Mouse (Mus musculus): ENCODE measurements around the gene Man1a. TPM values are rescaled to one million over a fixed set of nuclear protein-coding genes. Genes with fewer than 3 reads are reported as not detected.

The Man1a gene
- total and polyA plus RNA-seq, 2 experiments: 45.4 to 161 TPM

- H3K27ac ChIP-seq (replicated peaks; ENCODE audit: insufficient read depth, low read depth, low read length): no peak overlapping the region
- TF ChIP-seq CTCF (IDR thresholded peaks at IDR 0.05; ENCODE audit: low read depth, low read length) (no peak), POLR2A (IDR thresholded peaks at IDR 0.05; ENCODE audit: extremely low read depth, insufficient read depth, low read length) (no peak)
- peaks cover 18% of the 10 kb centered on the region for H3K4me1 ChIP-seq (ENCODE audit: control insufficient read depth, insufficient read depth, low read length)
- H3K27me3 ChIP-seq (ENCODE audit: control insufficient read depth, insufficient read depth, low read length): no peaks in the 10 kb centered on the region
- H3K36me3 ChIP-seq (ENCODE audit: control insufficient read depth, insufficient read depth, low read length): peaks cover 2% of the 10 kb centered on the region; the same call in 1 of the 2 replicates
- H3K4me3 ChIP-seq (ENCODE audit: insufficient read depth, low read depth, low read length): no peak overlapping the region
- DNase-seq (ENCODE audit: extremely low read depth, low read depth, low spot score): no peak
- peaks cover 4% of the 10 kb centered on the region for H3K79me2 ChIP-seq (ENCODE audit: control insufficient read depth, insufficient read depth, low read length)
- H3K9ac ChIP-seq (ENCODE audit: low read depth, low read length): no peak overlapping the region
Observed at GRCm38 (mm10) chr10:53996216-53996615, 80.2 kb downstream of the Man1a start.

GRCm38 (mm10) chr10:53994591-53994990, 81.8 kb downstream of the Man1a start:
- TF ChIP-seq CTCF (IDR thresholded peaks at IDR 0.05; ENCODE audit: low read depth, low read length) (no peak), POLR2A (IDR thresholded peaks at IDR 0.05; ENCODE audit: extremely low read depth, insufficient read depth, low read length) (no peak)

DNA sequence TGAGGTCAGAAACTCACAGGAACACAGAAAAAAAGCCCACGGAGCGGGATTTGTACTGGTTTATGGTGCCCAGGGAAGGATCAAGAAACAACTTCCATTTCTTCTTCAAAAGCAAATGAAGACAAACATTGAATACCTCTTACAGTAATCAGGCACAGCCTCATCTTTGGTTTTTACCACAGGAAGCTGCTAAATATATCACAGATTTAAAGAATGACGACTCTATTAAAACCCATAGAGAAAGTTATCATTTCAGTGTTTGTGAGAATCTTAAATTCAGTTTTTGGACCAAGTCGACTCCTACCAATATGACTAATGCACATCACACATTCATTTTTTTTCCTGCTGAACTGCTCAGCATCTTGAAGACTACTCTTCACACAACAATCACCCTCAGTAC, 86.0 kb downstream of the Man1a start:
- no peak for TF ChIP-seq POLR2A (IDR thresholded peaks at IDR 0.05; ENCODE audit: extremely low read depth, insufficient read depth, low read length)
- no peak for TF ChIP-seq CTCF (IDR thresholded peaks at IDR 0.05; ENCODE audit: low read depth, low read length)
- Histone ChIP-seq H3K27me3 (ENCODE audit: control insufficient read depth, insufficient read depth, low read length) (no peaks in the 10 kb centered on the region), H3K4me3 (ENCODE audit: insufficient read depth, low read depth, low read length) (no peak overlapping the region), H3K4me1 (ENCODE audit: control insufficient read depth, insufficient read depth, low read length) (peaks cover 19% of the 10 kb centered on the region), H3K27ac (replicated peaks; ENCODE audit: insufficient read depth, low read depth, low read length) (no peak overlapping the region), H3K36me3 (ENCODE audit: control insufficient read depth, insufficient read depth, low read length) (peaks cover 5% of the 10 kb centered on the region; the same call in 1 of the 2 replicates), H3K79me2 (ENCODE audit: control insufficient read depth, insufficient read depth, low read length) (peaks cover 4% of the 10 kb centered on the region), H3K9ac (ENCODE audit: low read depth, low read length) (no peak overlapping the region)
- WGBS: 36% methylated on average over 4 of the region's 4 CpGs
- DNase-seq (ENCODE audit: extremely low read depth, low read depth, low spot score): no peak

More at GRCm38 (mm10) chr10:53994591-53994990, 81.8 kb downstream of the Man1a start:
- no peak for DNase-seq (ENCODE audit: extremely low read depth, low read depth, low spot score)
- no peak overlapping the region for H3K9ac ChIP-seq (ENCODE audit: low read depth, low read length)
- H3K27ac ChIP-seq (replicated peaks; ENCODE audit: insufficient read depth, low read depth, low read length): no peak overlapping the region
- peaks cover 2% of the 10 kb centered on the region; the same call in 1 of the 2 replicates for H3K36me3 ChIP-seq (ENCODE audit: control insufficient read depth, insufficient read depth, low read length)
- H3K4me3 ChIP-seq (ENCODE audit: insufficient read depth, low read depth, low read length): no peak overlapping the region
- no peaks in the 10 kb centered on the region for H3K27me3 ChIP-seq (ENCODE audit: control insufficient read depth, insufficient read depth, low read length)
- 83% methylated on average over 3 of the region's 3 CpGs for WGBS
- peaks cover 18% of the 10 kb centered on the region for H3K4me1 ChIP-seq (ENCODE audit: control insufficient read depth, insufficient read depth, low read length)
- peaks cover 4% of the 10 kb centered on the region for H3K79me2 ChIP-seq (ENCODE audit: control insufficient read depth, insufficient read depth, low read length)

- 97% methylated on average over 5 of the region's 5 CpGs for WGBS
Observed at GRCm38 (mm10) chr10:53984894-53985293, 91.5 kb downstream of the Man1a start.

GRCm38 (mm10) chr10:53984086-53984485, 92.3 kb downstream of the Man1a start:
- DNase-seq (ENCODE audit: extremely low read depth, low read depth, low spot score): no peak
- TF ChIP-seq CTCF (IDR thresholded peaks at IDR 0.05; ENCODE audit: low read depth, low read length): no peak
- no peak for TF ChIP-seq POLR2A (IDR thresholded peaks at IDR 0.05; ENCODE audit: extremely low read depth, insufficient read depth, low read length)

More at GRCm38 (mm10) chr10:53984894-53985293, 91.5 kb downstream of the Man1a start:
- DNase-seq (ENCODE audit: extremely low read depth, low read depth, low spot score): no peak
- H3K9ac ChIP-seq (ENCODE audit: low read depth, low read length): no peak overlapping the region
- TF ChIP-seq POLR2A (IDR thresholded peaks at IDR 0.05; ENCODE audit: extremely low read depth, insufficient read depth, low read length) (no peak), CTCF (IDR thresholded peaks at IDR 0.05; ENCODE audit: low read depth, low read length) (no peak)
- H3K79me2 ChIP-seq (ENCODE audit: control insufficient read depth, insufficient read depth, low read length): peaks cover 13% of the 10 kb centered on the region; the same call in 1 of the 2 replicates
- no peaks in the 10 kb centered on the region for H3K27me3 ChIP-seq (ENCODE audit: control insufficient read depth, insufficient read depth, low read length)
- H3K27ac ChIP-seq (replicated peaks; ENCODE audit: insufficient read depth, low read depth, low read length): no peak overlapping the region
- no peak overlapping the region for H3K4me3 ChIP-seq (ENCODE audit: insufficient read depth, low read depth, low read length)
- peaks cover 6% of the 10 kb centered on the region; the same call in 1 of the 2 replicates for H3K36me3 ChIP-seq (ENCODE audit: control insufficient read depth, insufficient read depth, low read length)
- H3K4me1 ChIP-seq (ENCODE audit: control insufficient read depth, insufficient read depth, low read length): peaks cover 2% of the 10 kb centered on the region; the same call in 1 of the 2 replicates

DNA sequence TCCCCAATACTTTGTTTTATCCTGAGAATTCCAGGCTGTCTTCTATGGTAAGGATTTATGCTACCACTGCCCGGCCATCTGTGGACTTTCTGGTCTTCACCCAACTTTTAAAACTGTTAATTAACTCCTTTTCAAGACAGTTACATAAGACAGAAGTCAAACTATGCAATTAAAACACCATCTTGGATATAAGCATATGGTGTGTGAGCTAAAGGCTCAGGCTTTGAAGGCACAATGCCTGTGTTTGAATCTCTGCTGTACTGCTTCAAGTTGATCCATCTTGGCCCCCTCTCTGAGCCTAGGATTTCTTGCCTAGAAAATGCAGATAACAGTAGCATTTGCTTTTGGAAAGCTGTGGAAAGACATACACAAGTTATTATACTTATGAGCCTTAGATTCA, 97.8 kb downstream of the Man1a start:
- H3K27me3 ChIP-seq (ENCODE audit: control insufficient read depth, insufficient read depth, low read length): no peaks in the 10 kb centered on the region
- DNase-seq (ENCODE audit: extremely low read depth, low read depth, low spot score): no peak
- no peak overlapping the region for H3K4me3 ChIP-seq (ENCODE audit: insufficient read depth, low read depth, low read length)
- H3K36me3 ChIP-seq (ENCODE audit: control insufficient read depth, insufficient read depth, low read length): peaks cover 15% of the 10 kb centered on the region
- peaks cover 3% of the 10 kb centered on the region; the same call in 1 of the 2 replicates for H3K4me1 ChIP-seq (ENCODE audit: control insufficient read depth, insufficient read depth, low read length)
- no peak overlapping the region for H3K27ac ChIP-seq (replicated peaks; ENCODE audit: insufficient read depth, low read depth, low read length)
- WGBS: 96% methylated on average over 1 of the region's 1 CpGs
- no peak overlapping the region for H3K9ac ChIP-seq (ENCODE audit: low read depth, low read length)
- TF ChIP-seq POLR2A (IDR thresholded peaks at IDR 0.05; ENCODE audit: extremely low read depth, insufficient read depth, low read length): no peak
- no peak for TF ChIP-seq CTCF (IDR thresholded peaks at IDR 0.05; ENCODE audit: low read depth, low read length)
- peaks cover 15% of the 10 kb centered on the region; the same call in 1 of the 2 replicates for H3K79me2 ChIP-seq (ENCODE audit: control insufficient read depth, insufficient read depth, low read length)

More at GRCm38 (mm10) chr10:53984086-53984485, 92.3 kb downstream of the Man1a start:
- Histone ChIP-seq H3K79me2 (ENCODE audit: control insufficient read depth, insufficient read depth, low read length) (peaks cover 13% of the 10 kb centered on the region; the same call in 1 of the 2 replicates), H3K9ac (ENCODE audit: low read depth, low read length) (no peak overlapping the region), H3K36me3 (ENCODE audit: control insufficient read depth, insufficient read depth, low read length) (peaks cover 6% of the 10 kb centered on the region; the same call in 1 of the 2 replicates), H3K27ac (replicated peaks; ENCODE audit: insufficient read depth, low read depth, low read length) (no peak overlapping the region), H3K27me3 (ENCODE audit: control insufficient read depth, insufficient read depth, low read length) (no peaks in the 10 kb centered on the region), H3K4me1 (ENCODE audit: control insufficient read depth, insufficient read depth, low read length) (no peaks in the 10 kb centered on the region; the same call in 1 of the 2 replicates), H3K4me3 (ENCODE audit: insufficient read depth, low read depth, low read length) (no peak overlapping the region)
- 63% methylated on average over 3 of the region's 3 CpGs for WGBS
